Mouse (Mus musculus): ENCODE measurements around the gene Traf3. TPM values are rescaled to one million over a fixed set of nuclear protein-coding genes. Genes with fewer than 3 reads are reported as not detected.

Traf3 gene
- polyA plus RNA-seq, 1 experiment from 2014 or later, result 4.0 TPM

DNA sequence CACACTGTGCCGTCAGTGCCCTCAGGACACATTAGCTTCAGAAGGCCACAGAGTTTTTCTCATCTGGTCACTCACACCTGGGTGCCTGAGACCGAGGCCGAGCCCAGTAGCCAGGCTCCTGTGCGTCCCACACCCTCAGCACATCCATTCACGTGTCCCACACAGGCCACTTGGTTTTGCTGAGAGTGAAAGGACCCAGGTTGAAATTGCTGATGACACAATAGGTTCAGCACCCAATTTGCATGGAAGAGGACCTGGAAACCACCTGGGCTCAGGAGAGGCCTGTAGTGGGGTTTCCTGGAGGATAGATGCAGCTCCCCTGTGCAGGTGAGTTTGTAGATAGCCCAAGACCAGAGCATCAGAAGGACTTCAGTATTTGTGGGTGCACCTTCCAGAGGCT is 72.2 kb downstream of the Traf3 start:
- WGBS, result 90% methylated on average over 5 of the region's 5 CpGs
- ATAC-seq, result no peak
- Histone ChIP-seq H3K36me3 (ENCODE audit: control insufficient read depth, insufficient read depth, low read length) (no peaks in the 10 kb centered on the region; the same call in 1 of the 2 replicates), H3K27me3 (replicated peaks; ENCODE audit: control insufficient read depth, insufficient read depth, low read length) (no peaks in the 10 kb centered on the region), H3K4me2 (ENCODE audit: low read depth, low read length) (no peak overlapping the region), H3K4me3 (ENCODE audit: low read length) (no peak overlapping the region), H3K9ac (ENCODE audit: low read depth, low read length) (no peak overlapping the region), H3K9me3 (ENCODE audit: control insufficient read depth, low read length) (no peaks in the 10 kb centered on the region), H3K4me1 (ENCODE audit: control insufficient read depth, insufficient read depth, low read length) (peaks cover 11% of the 10 kb centered on the region; the same call in 1 of the 2 replicates), H3K27ac (ENCODE audit: low read length) (no peak overlapping the region)

DNA sequence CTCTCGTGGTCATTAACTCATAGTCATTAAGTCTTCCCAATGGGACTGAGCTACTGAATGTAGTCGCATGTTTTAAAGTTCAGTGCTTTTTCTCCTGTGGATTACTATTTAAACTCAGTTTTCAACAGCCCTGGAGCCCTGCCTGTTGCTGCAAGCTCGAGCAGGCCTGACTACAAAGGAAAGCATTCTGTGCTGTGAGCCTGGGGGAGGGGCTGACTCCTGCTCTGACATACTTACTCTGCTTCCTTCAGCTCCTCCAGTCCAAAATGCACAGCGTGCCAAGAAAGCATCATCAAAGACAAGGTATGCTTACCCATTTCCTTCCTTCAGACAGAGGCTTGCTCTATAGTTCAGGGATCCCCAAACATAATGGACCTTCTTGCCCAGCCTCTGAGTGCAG is 72.6 kb downstream of the Traf3 start:
- Histone ChIP-seq H3K9ac (ENCODE audit: low read depth, low read length) (no peak overlapping the region), H3K4me3 (ENCODE audit: low read length) (no peak overlapping the region), H3K27me3 (replicated peaks; ENCODE audit: control insufficient read depth, insufficient read depth, low read length) (no peaks in the 10 kb centered on the region), H3K9me3 (ENCODE audit: control insufficient read depth, low read length) (no peaks in the 10 kb centered on the region), H3K36me3 (ENCODE audit: control insufficient read depth, insufficient read depth, low read length) (no peaks in the 10 kb centered on the region; the same call in 1 of the 2 replicates), H3K4me1 (ENCODE audit: control insufficient read depth, insufficient read depth, low read length) (peaks cover 11% of the 10 kb centered on the region; the same call in 1 of the 2 replicates), H3K27ac (ENCODE audit: low read length) (no peak overlapping the region), H3K4me2 (ENCODE audit: low read depth, low read length) (no peak overlapping the region)
- WGBS, result 60% methylated on average over 4 of the region's 4 CpGs
- no peak for ATAC-seq

DNA sequence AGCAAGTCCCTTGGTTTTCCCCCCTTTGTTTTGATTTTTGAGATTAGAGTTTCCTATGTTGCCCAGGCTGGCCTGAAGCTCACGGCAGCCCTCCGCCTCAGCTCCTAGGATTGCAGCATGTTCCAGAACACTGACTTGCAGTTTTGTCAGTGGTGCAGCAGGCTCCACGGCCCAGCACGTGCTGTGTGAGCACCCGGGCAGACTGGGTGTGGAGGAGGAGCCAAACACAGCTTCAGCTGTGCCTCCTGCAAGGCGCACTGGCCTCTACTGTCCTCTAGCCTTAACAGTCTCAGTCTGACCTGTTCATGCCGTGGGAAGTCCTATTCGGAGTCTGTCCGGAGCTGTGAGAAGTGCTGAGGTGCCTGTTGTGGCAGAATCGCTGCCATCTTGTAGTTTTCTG is 73.8 kb downstream of the Traf3 start:
- Histone ChIP-seq H3K9ac (ENCODE audit: low read depth, low read length) (no peak overlapping the region), H3K36me3 (ENCODE audit: control insufficient read depth, insufficient read depth, low read length) (peaks cover 4% of the 10 kb centered on the region; the same call in 1 of the 2 replicates), H3K4me3 (ENCODE audit: low read length) (no peak overlapping the region), H3K4me1 (ENCODE audit: control insufficient read depth, insufficient read depth, low read length) (0 out of 2 replicates have a peak, but pooled peaks cover 2% of the 10 kb centered on the region), H3K27ac (ENCODE audit: low read length) (no peak overlapping the region), H3K4me2 (ENCODE audit: low read depth, low read length) (no peak overlapping the region), H3K9me3 (ENCODE audit: control insufficient read depth, low read length) (no peaks in the 10 kb centered on the region), H3K27me3 (replicated peaks; ENCODE audit: control insufficient read depth, insufficient read depth, low read length) (no peaks in the 10 kb centered on the region)
- no peak for ATAC-seq
- WGBS, result 87% methylated on average over 10 of the region's 10 CpGs

DNA sequence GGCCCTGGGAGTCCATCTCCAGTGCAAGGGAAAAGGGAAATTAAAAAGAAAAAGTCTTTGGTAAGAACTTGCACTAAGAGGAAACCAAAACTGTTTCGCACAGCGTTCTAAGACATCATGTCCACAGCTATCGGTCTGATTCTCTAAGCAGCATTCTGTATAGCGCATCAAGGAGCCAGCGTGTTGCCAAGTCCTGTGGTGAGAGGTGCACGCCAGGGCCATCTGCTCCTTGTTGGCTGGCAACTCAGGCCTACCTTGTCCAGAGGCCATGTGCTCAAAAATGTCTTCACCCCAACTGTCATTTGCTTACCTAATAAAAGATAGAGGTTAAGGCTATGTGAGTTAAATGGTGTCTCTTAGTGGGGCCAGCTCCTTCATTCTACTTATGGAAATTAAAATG is 75.7 kb downstream of the Traf3 start:
- H3K4me1 ChIP-seq (ENCODE audit: control insufficient read depth, insufficient read depth, low read length), result no peaks in the 10 kb centered on the region
- H3K27ac ChIP-seq (ENCODE audit: low read length), result no peak overlapping the region
- WGBS, result 95% methylated on average over 6 of the region's 6 CpGs
- no peak overlapping the region for H3K9ac ChIP-seq (ENCODE audit: low read depth, low read length)
- ATAC-seq, result no peak
- H3K4me3 ChIP-seq (ENCODE audit: low read length), result no peak overlapping the region
- no peaks in the 10 kb centered on the region for H3K9me3 ChIP-seq (ENCODE audit: control insufficient read depth, low read length)
- H3K36me3 ChIP-seq (ENCODE audit: control insufficient read depth, insufficient read depth, low read length), result peaks cover 4% of the 10 kb centered on the region; the same call in 1 of the 2 replicates
- H3K4me2 ChIP-seq (ENCODE audit: low read depth, low read length), result no peak overlapping the region
- H3K27me3 ChIP-seq (replicated peaks; ENCODE audit: control insufficient read depth, insufficient read depth, low read length), result no peaks in the 10 kb centered on the region

DNA sequence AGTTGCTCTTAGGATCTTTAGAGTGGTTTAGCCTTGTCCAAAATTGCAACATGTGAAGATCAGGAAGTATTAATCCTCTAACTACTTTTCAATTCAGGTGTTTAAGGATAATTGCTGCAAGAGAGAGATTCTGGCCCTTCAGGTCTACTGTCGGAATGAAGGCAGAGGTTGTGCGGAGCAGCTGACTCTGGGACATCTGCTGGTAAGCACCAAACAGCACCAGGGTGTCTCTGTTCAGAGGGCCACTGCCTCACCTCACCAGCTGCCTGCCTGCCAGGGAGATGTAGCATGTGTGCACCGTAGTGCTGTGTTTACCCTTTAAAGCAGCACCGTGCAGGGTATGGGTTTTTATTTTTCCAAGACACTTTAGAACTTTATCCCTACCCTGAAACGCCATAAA is 76.2 kb downstream of the Traf3 start:
- Histone ChIP-seq H3K4me1 (ENCODE audit: control insufficient read depth, insufficient read depth, low read length) (no peaks in the 10 kb centered on the region), H3K36me3 (ENCODE audit: control insufficient read depth, insufficient read depth, low read length) (peaks cover 4% of the 10 kb centered on the region; the same call in 1 of the 2 replicates)
- 89% methylated on average over 5 of the region's 5 CpGs for WGBS

DNA sequence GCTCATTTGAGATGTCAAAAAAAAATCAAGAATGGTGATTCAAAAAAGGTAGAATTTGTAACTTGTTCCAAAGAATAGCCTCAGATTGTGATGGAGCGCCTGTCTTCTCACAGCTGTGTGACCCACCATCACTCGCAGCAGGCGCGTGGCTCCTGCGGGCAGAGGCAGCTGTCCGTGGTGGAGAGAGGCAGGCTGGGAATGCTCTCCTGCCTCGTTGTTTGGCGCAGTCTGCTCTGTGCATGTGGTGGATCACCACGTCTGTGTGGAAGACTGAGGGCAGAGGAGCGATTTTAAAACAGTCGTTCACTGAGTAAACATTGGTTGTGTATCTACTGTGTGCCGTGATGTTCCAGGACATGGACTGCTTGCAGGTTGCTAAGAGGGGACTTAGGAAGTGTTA is 77.6 kb downstream of the Traf3 start:
- no peak for ATAC-seq
- Histone ChIP-seq H3K4me1 (ENCODE audit: control insufficient read depth, insufficient read depth, low read length) (no peaks in the 10 kb centered on the region), H3K27ac (ENCODE audit: low read length) (no peak overlapping the region), H3K4me3 (ENCODE audit: low read length) (no peak overlapping the region), H3K36me3 (ENCODE audit: control insufficient read depth, insufficient read depth, low read length) (0 out of 2 replicates have a peak, but pooled peaks cover 4% of the 10 kb centered on the region), H3K4me2 (ENCODE audit: low read depth, low read length) (no peak overlapping the region), H3K9me3 (ENCODE audit: control insufficient read depth, low read length) (no peaks in the 10 kb centered on the region), H3K9ac (ENCODE audit: low read depth, low read length) (no peak overlapping the region), H3K27me3 (replicated peaks; ENCODE audit: control insufficient read depth, insufficient read depth, low read length) (no peaks in the 10 kb centered on the region)
- WGBS, result 85% methylated on average over 12 of the region's 12 CpGs

More for the DNA sequence above, 76.2 kb downstream of the Traf3 start:
- H3K9ac ChIP-seq (ENCODE audit: low read depth, low read length), result no peak overlapping the region
- H3K4me2 ChIP-seq (ENCODE audit: low read depth, low read length), result no peak overlapping the region
- H3K27me3 ChIP-seq (replicated peaks; ENCODE audit: control insufficient read depth, insufficient read depth, low read length), result no peaks in the 10 kb centered on the region
- H3K4me3 ChIP-seq (ENCODE audit: low read length), result no peak overlapping the region
- ATAC-seq, result no peak
- H3K9me3 ChIP-seq (ENCODE audit: control insufficient read depth, low read length), result no peaks in the 10 kb centered on the region
- H3K27ac ChIP-seq (ENCODE audit: low read length), result no peak overlapping the region

GRCm38 (mm10) chr12:111245070-111245469 is 78.9 kb downstream of the Traf3 start:
- H3K9me3 ChIP-seq (ENCODE audit: control insufficient read depth, low read length), result no peaks in the 10 kb centered on the region
- ATAC-seq, result no peak
- H3K9ac ChIP-seq (ENCODE audit: low read depth, low read length), result no peak overlapping the region
- no peak overlapping the region for H3K27ac ChIP-seq (ENCODE audit: low read length)
- 82% methylated on average over 6 of the region's 6 CpGs for WGBS
- no peaks in the 10 kb centered on the region for H3K27me3 ChIP-seq (replicated peaks; ENCODE audit: control insufficient read depth, insufficient read depth, low read length)
- no peak overlapping the region for H3K4me2 ChIP-seq (ENCODE audit: low read depth, low read length)
- H3K4me1 ChIP-seq (ENCODE audit: control insufficient read depth, insufficient read depth, low read length), result no peaks in the 10 kb centered on the region
- H3K4me3 ChIP-seq (ENCODE audit: low read length), result no peak overlapping the region
- 0 out of 2 replicates have a peak, but pooled peaks cover 4% of the 10 kb centered on the region for H3K36me3 ChIP-seq (ENCODE audit: control insufficient read depth, insufficient read depth, low read length)

DNA sequence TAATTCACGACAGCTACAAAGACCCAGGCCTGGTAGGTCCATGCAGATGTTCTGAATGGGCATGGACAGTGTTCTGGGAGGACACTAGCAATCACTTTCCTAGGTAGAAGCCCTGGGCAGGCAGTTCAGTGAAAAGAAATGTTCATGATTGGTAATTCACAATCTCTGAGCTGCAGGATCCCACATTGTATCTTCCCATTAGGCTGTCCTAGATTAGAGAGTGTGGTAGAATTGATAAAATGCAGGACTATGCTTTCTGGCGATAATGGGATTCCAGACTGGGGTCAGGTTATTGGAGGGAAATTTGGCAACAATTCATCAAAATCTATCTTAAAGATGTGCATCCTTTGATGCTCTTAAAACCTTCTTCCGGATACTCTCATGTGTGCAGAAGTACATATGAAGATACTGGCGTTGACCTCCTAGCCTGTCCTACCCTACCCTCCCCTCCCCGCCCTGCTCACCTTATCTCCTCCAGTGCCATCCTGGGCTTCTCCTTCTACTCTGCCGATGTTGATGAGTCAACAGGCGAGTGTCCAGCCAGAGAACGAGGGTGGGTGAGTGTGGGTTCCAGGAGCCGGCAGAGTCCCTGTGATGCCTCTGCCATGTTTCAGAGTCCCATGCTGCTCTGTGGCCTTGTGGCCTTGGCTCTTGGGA is 80.8 kb downstream of the Traf3 start:
- H3K9me3 ChIP-seq (ENCODE audit: control insufficient read depth, low read length), result no peaks in the 10 kb centered on the region
- no peak overlapping the region for H3K27ac ChIP-seq (ENCODE audit: low read length)
- no peak overlapping the region for H3K4me2 ChIP-seq (ENCODE audit: low read depth, low read length)
- H3K4me1 ChIP-seq (ENCODE audit: control insufficient read depth, insufficient read depth, low read length), result no peaks in the 10 kb centered on the region
- H3K27me3 ChIP-seq (replicated peaks; ENCODE audit: control insufficient read depth, insufficient read depth, low read length), result no peaks in the 10 kb centered on the region
- H3K9ac ChIP-seq (ENCODE audit: low read depth, low read length), result no peak overlapping the region
- no peak overlapping the region for H3K4me3 ChIP-seq (ENCODE audit: low read length)
- ATAC-seq, result no peak
- H3K36me3 ChIP-seq (ENCODE audit: control insufficient read depth, insufficient read depth, low read length), result 0 out of 2 replicates have a peak, but pooled peaks cover 4% of the 10 kb centered on the region
- WGBS, result 88% methylated on average over 9 of the region's 9 CpGs

DNA sequence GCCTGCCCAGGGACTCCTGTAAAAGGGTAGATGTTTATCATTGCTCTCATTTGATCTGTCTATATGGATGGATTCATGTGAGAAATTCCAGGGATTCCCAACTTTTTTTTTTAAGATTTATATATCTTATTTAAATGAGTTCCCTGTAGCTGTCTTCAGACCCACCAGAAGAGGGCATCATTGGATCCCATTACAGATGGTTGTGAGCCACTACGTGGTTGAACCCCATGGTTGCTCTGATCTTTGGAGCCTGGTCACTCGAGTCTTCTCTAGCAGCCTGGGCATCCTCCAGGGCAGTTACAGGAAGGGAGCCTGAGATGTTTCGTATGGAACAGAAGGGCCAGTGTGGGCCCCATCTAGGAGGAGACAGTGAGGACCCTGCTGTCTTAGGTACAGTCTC is 82.9 kb downstream of the Traf3 start:
- no peak overlapping the region for H3K9ac ChIP-seq (ENCODE audit: low read depth, low read length)
- WGBS, result 60% methylated on average over 3 of the region's 3 CpGs

DNA sequence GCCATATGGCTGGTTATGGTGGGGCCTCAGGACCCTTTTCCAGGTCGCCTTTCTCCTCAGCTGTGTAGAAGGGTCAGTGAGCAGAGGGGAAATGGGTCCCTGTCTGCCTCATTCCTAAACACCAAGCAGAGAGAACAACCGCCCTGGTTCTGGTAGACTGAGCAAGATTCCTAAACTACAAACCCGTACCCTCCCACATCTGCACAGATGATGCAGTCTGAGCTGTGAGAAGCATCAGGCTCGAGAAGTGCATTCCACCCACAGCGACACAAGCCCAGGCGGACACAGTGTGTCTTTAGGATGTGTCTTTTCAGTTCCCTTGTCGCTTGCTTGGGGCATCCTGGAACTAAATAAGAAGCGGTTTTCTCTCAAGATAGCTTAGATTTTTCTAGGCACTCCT is 83.9 kb downstream of the Traf3 start:
- Histone ChIP-seq H3K27ac (ENCODE audit: low read length) (no peak overlapping the region), H3K9me3 (ENCODE audit: control insufficient read depth, low read length) (no peaks in the 10 kb centered on the region), H3K9ac (ENCODE audit: low read depth, low read length) (no peak overlapping the region), H3K4me1 (ENCODE audit: control insufficient read depth, insufficient read depth, low read length) (no peaks in the 10 kb centered on the region), H3K27me3 (replicated peaks; ENCODE audit: control insufficient read depth, insufficient read depth, low read length) (no peaks in the 10 kb centered on the region), H3K36me3 (ENCODE audit: control insufficient read depth, insufficient read depth, low read length) (no peaks in the 10 kb centered on the region), H3K4me3 (ENCODE audit: low read length) (no peak overlapping the region), H3K4me2 (ENCODE audit: low read depth, low read length) (no peak overlapping the region)
- 85% methylated on average over 8 of the region's 8 CpGs for WGBS
- ATAC-seq, result no peak

More for the DNA sequence above, 82.9 kb downstream of the Traf3 start:
- Histone ChIP-seq H3K4me1 (ENCODE audit: control insufficient read depth, insufficient read depth, low read length) (no peaks in the 10 kb centered on the region), H3K9me3 (ENCODE audit: control insufficient read depth, low read length) (no peaks in the 10 kb centered on the region), H3K4me3 (ENCODE audit: low read length) (no peak overlapping the region), H3K4me2 (ENCODE audit: low read depth, low read length) (no peak overlapping the region), H3K27me3 (replicated peaks; ENCODE audit: control insufficient read depth, insufficient read depth, low read length) (no peaks in the 10 kb centered on the region), H3K27ac (ENCODE audit: low read length) (no peak overlapping the region), H3K36me3 (ENCODE audit: control insufficient read depth, insufficient read depth, low read length) (0 out of 2 replicates have a peak, but pooled peaks cover 4% of the 10 kb centered on the region)
- ATAC-seq, result no peak
